Mouse (Mus musculus) cortical plate, adult 2 months (tissue): ENCODE measurements around the gene Rpl3l.

Source experiments
- CTCF ChIP-seq: fragments of 200-500 bp; IDR thresholded peaks from 2 replicates; pipeline ENCODE4 v1.5.1; 2011; ENCODE audit warnings: mild to moderate bottlenecking, control low read depth, low read length; ENCODE audit not compliant: insufficient read depth; ENCODE audit errors: extremely low read depth
- POLR2A ChIP-seq: fragments of 200-500 bp; IDR thresholded peaks from 2 replicates; pipeline ENCODE4 v1.6.1; 2011; ENCODE audit warnings: mild to moderate bottlenecking, low read length, control low read depth; ENCODE audit not compliant: insufficient read depth; ENCODE audit errors: extremely low read depth

DNA sequence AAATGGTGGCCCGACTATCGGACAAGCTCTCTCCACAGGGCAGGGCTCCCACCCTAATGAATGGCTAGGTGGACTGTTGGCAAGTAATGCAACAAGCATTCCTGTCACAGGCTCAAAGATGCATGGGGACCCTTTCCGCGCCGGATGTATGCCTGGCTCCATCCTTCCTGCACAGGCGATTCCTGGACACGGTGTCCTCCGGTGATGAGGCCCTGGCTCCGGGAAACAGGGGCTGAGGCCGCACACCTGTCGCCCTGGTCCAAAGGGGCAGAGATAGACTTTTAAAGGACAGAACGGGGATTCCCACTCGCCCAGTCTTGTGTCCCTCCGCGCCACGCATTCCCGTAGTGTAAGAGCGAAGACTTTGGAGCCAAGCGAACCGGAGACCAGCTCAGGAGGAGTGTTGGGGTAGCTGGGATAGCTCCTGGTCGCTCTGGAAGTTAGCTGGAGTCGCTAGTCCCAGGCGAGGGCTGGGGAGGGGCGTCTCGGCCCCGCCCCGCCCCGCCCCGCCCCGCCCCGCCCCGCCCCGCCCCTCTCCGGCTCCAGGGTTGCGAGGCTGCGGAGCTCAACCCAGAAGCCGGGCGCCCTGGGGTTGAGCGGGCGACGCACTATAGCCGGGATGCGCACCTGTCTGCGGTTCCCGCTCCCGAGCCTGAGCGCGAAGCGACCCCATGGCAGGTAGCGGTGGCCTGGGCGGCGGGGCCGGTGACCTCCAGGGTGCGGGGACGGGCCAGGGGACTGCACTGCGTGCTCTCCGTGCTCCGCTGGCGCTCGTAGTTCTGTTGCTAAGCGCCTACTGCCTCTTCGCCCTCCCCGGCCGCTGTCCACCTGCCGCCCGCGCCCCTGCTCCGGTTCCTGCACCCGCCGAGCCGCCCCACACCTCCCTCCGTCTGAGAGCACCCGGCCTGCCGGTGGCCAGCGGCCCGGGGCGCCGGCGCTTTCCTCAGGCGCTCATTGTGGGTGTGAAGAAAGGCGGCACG is 25.1 kb downstream of the Rpl3l start, which contains the start of gene Hs3st6:
- no peak for TF ChIP-seq CTCF
- TF ChIP-seq POLR2A, result no peak
